Mouse (Mus musculus) effector memory CD4-positive, alpha-beta T cell, adult 5 months (primary cell): ENCODE data around the gene Aifm2. TPM values are rescaled to one million over a fixed set of nuclear protein-coding genes. Genes with fewer than 3 reads are reported as not detected.

Source experiments
- polyA plus RNA-seq: library from polyadenylated mRNA; unstranded; fragments of 100-300 nt; shearing (Covaris generic); gene quantifications from one replicate; pipeline ENCODE4 v1.2.1, GENCODE M21; 2017

Aifm2 gene
- polyA plus RNA-seq = 2.6 TPM

DNA sequence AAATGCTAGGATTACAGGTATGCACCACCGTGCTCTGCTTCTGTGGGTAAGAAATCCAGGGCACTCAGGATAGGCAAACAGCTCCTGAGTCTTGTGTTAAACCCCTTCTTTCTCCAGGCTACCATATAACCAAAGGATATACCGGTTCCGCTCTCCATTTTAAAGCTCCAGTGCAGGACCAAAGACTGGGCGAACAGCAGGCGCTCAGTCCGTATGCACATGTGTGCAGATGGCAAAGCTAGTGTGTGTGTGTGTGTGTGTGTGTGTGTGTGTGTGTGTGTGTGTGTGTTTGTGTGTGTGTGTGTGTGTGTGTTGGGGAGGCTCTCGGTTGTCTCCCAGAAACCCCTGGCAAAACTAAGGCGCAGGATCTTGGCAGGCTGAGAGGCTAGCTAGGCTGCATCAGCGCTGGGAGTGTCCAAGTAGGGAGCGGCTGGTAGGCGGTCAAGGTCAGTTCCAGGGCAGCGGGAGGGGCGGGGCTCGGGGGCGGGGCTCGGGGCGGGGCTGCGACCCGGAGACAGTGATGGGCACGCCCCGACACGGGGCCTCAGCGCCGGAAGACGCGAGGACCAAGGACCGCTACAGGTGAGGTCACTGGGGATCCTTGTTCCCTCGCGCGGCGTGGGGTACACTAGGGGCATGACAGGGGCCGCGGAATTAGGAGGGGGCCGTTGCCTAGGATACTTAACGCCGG is at the start of gene Aifm2:
Gene Aifm2, plus strand, starts transcription at position 493 of the 691 bp plus-strand sequence.

GRCm38 (mm10) chr10:61680015-61680913 is 34.8 kb upstream of the Aifm2 start, which contains the start of gene Sar1a:
Gene Sar1a, plus strand, starts transcription at chr10:61680299.

DNA sequence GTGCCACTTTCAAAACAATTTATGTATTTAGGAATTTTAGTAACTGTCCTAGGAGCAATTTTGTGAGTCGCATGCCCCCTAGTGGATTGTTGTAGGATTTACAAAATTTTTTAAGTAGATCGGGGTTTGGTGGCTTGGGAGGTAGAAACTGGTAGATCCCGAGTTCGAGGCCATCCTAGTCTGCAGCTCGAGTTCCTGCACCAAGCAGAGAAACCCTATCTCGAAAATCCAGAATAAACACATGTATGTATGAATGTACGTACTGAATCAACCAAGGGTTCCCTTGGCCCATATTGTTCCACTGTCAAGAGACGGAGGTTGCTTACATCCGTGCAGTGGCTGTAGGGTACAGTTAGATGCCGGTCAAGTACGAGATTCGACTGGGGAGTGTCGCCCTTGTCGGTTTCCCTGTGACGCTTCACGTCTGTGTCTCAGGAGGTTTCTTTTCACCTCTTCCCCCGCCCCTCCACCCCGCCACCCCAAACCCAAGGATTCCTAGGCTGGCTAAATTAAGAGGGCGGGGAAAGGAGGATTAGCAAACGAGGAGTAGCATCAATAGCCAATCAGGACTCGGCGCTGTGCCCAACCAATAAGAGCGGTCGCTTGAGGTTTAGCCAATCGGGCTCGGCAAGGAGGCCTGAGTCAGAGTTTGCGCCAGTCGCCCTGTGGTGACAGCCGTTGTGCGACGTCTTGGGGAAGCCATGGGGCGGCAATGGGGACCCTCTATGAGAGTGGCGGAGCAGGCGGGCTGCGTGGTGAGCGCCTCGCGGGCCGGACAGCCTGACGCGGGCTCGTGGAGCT is 20.0 kb upstream of the Aifm2 start, which contains the start of gene Tysnd1:
Gene Tysnd1, plus strand, starts transcription at position 645 of the 801 bp plus-strand sequence.

GRCm38 (mm10) chr10:61783621-61784251 is 68.7 kb downstream of the Aifm2 start, which contains the start of gene H2afy2:
Gene H2afy2, minus strand, starts transcription at chr10:61784147.

Other genes with a start within 250 kb of the Aifm2 start
- 4.5 TPM for gene Lrrc20, start 239.5 kb upstream of the Aifm2 start, polyA plus RNA-seq
- gene Npffr1, start 119.8 kb upstream of the Aifm2 start, polyA plus RNA-seq = not detected
- gene Ppa1, start 66.7 kb upstream of the Aifm2 start, polyA plus RNA-seq = 39.4 TPM
- 301 TPM for gene Sar1a, start 35.0 kb upstream of the Aifm2 start, polyA plus RNA-seq
- 23.8 TPM for gene Tysnd1, start 19.7 kb upstream of the Aifm2 start, polyA plus RNA-seq
- not detected for gene H2afy2, start 68.9 kb downstream of the Aifm2 start, polyA plus RNA-seq